In genomic region chr7:45128624-45129246, GRCm38 (mm10) we compare ENCODE assay signal across 8 mouse cellular contexts. TPM values are rescaled to one million over a fixed set of nuclear protein-coding genes. Genes with fewer than 3 reads are reported as not detected.
DNase-seq lines count a peak whose midpoint lies in the region; ATAC-seq and TF ChIP-seq lines count a peak whose summit lies in the region.

Gene Rpl13a (minus strand): TSS chr7:45128761.

- TF ChIP-seq EP300 in heart, adult 2 months (IDR thresholded peaks at IDR 0.05; ENCODE audit: insufficient read depth, low read depth, low read length), result peak; percentile 80

- H3K4me2 ChIP-seq in embryonic facial prominence, embryonic 14.5 days (ENCODE audit: low read depth, low read length), result peak within 1 kb of the TSS; percentile 95
- H3K4me2 ChIP-seq in limb, embryonic 13.5 days (replicated peaks), result peak within 1 kb of the TSS; percentile 94
- peak within 1 kb of the TSS; percentile 78 for H3K4me2 ChIP-seq in midbrain, embryonic 16.5 days (ENCODE audit: low read length)

- peaks cover 18% of the 10 kb centered on the region for H3K4me1 ChIP-seq in embryonic facial prominence, embryonic 14.5 days (ENCODE audit: control insufficient read depth, insufficient read depth, low read length)
- peaks cover 3% of the 10 kb centered on the region; the same call in 1 of the 2 replicates for H3K4me1 ChIP-seq in heart, adult 2 months (ENCODE audit: control insufficient read depth, insufficient read depth, low read length)
- H3K4me1 ChIP-seq in limb, embryonic 13.5 days, result peaks cover 40% of the 10 kb centered on the region
- peaks cover 31% of the 10 kb centered on the region for H3K4me1 ChIP-seq in midbrain, embryonic 16.5 days (ENCODE audit: control insufficient read depth, insufficient read depth, low read length)

- intact Hi-C loops in heart, adult 2 months (cut with DNase I), result loop anchor here (1.0 kb wide), 1 partner anchor 26 kb away; the partner anchor contains the start of genes Aldh16a1 and Pih1d1

- peaks cover 31% of the 10 kb centered on the region for H3K36me3 ChIP-seq in embryonic facial prominence, embryonic 14.5 days (ENCODE audit: control insufficient read depth, insufficient read depth, low read length)
- H3K36me3 ChIP-seq in heart, adult 2 months (ENCODE audit: control insufficient read depth, insufficient read depth, low read length), result peaks cover 7% of the 10 kb centered on the region
- H3K36me3 ChIP-seq in limb, embryonic 13.5 days, result peaks cover 29% of the 10 kb centered on the region
- H3K36me3 ChIP-seq in midbrain, embryonic 16.5 days (ENCODE audit: control insufficient read depth, insufficient read depth, low read length), result peaks cover 18% of the 10 kb centered on the region

- 1% methylated on average over 40 of the region's 48 CpGs for WGBS in embryonic facial prominence, embryonic 14.5 days
- under 1% methylated on average over 48 of the region's 48 CpGs for WGBS in heart, adult 2 months
- WGBS in limb, embryonic 13.5 days, result under 1% methylated on average over 48 of the region's 48 CpGs
- under 1% methylated on average over 48 of the region's 48 CpGs for WGBS in midbrain, embryonic 16.5 days

- TF ChIP-seq POLR2A in heart, adult 2 months (IDR thresholded peaks at IDR 0.05; ENCODE audit: insufficient read depth, low read depth, low read length), result peak; percentile 95

- peak within 1 kb of the TSS; percentile 70 for H3K4me3 ChIP-seq in embryonic facial prominence, embryonic 14.5 days (ENCODE audit: low read depth, low read length)
- peak within 1 kb of the TSS; percentile 92 for H3K4me3 ChIP-seq in heart, adult 2 months
- peak within 1 kb of the TSS; percentile 68 for H3K4me3 ChIP-seq in limb, embryonic 13.5 days
- H3K4me3 ChIP-seq in midbrain, embryonic 16.5 days (ENCODE audit: low read depth, low read length), result peak within 1 kb of the TSS; percentile 87

- peak within 1 kb of the TSS; percentile 99 for H3K9ac ChIP-seq in embryonic facial prominence, embryonic 14.5 days (ENCODE audit: low read depth, low read length)
- peak within 1 kb of the TSS; percentile 95 for H3K9ac ChIP-seq in heart, adult 2 months (ENCODE audit: low read depth, low read length)
- peak within 1 kb of the TSS; percentile 100 for H3K9ac ChIP-seq in limb, embryonic 13.5 days
- H3K9ac ChIP-seq in midbrain, embryonic 16.5 days (ENCODE audit: low read depth, low read length), result peak within 1 kb of the TSS; percentile 96

- peak; percentile 95 for ATAC-seq in embryonic facial prominence, embryonic 14.5 days (ENCODE audit: low read depth)
- peak; percentile 95 for ATAC-seq in limb, embryonic 13.5 days (ENCODE audit: low FRiP score, low read depth)
- peak; percentile 95 for ATAC-seq in midbrain, embryonic 16.5 days

- H3K27me3 ChIP-seq in embryonic facial prominence, embryonic 14.5 days (replicated peaks; ENCODE audit: control insufficient read depth, insufficient read depth, low read length), result no peaks in the 10 kb centered on the region
- H3K27me3 ChIP-seq in heart, adult 2 months (ENCODE audit: control insufficient read depth, insufficient read depth, low read length), result no peaks in the 10 kb centered on the region
- H3K27me3 ChIP-seq in limb, embryonic 13.5 days, result no peaks in the 10 kb centered on the region; the same call in 1 of the 2 replicates
- H3K27me3 ChIP-seq in midbrain, embryonic 16.5 days (ENCODE audit: control insufficient read depth, insufficient read depth, low read depth, low read length), result no peaks in the 10 kb centered on the region

- H3K27ac ChIP-seq in embryonic facial prominence, embryonic 14.5 days (replicated peaks; ENCODE audit: low read depth, low read length), result peak within 1 kb of the TSS; percentile 92
- H3K27ac ChIP-seq in heart, adult 2 months, result peak within 1 kb of the TSS; percentile 97
- peak within 1 kb of the TSS; percentile 92 for H3K27ac ChIP-seq in limb, embryonic 13.5 days
- H3K27ac ChIP-seq in midbrain, embryonic 16.5 days (ENCODE audit: low read length), result peak within 1 kb of the TSS; percentile 91

- no peaks in the 10 kb centered on the region for H3K9me3 ChIP-seq in embryonic facial prominence, embryonic 14.5 days (ENCODE audit: control insufficient read depth, low read length)
- no peaks in the 10 kb centered on the region for H3K9me3 ChIP-seq in limb, embryonic 13.5 days
- no peaks in the 10 kb centered on the region; the same call in 1 of the 2 replicates for H3K9me3 ChIP-seq in midbrain, embryonic 16.5 days (replicated peaks; ENCODE audit: control insufficient read depth, low read length, poor library complexity, severe bottlenecking)

- no peaks in the 10 kb centered on the region; the same call in 1 of the 2 replicates for H3K79me2 ChIP-seq in heart, adult 2 months (replicated peaks; ENCODE audit: control insufficient read depth, insufficient read depth, low read length)

- peak; percentile 98 for DNase-seq in 3T3-L1 (ENCODE audit: low read depth, low spot score)
- DNase-seq in adrenal gland, postnatal 4 days (ENCODE audit: low spot score in 2 of 2), result peak; percentile 83 to 94
- peak; percentile 100 for DNase-seq in embryonic facial prominence, embryonic 14.5 days (ENCODE audit: low spot score)
- DNase-seq in heart, adult 2 months, result peak; percentile 98 to 99
- peak; percentile 99 for DNase-seq in kidney, adult 8-10 months
- DNase-seq in spleen, postnatal 10 days (ENCODE audit: low spot score in 2 of 2), result peak; percentile 96 to 98

- TF ChIP-seq CTCF in heart, adult 2 months (IDR thresholded peaks at IDR 0.05), result peak; percentile 91

RNA-seq across cellular contexts. Expression of gene Rpl13a, which starts in this region (rescaled TPM):
- 1,000 to 10,000 TPM; 2,237 to 2,371 TPM for total RNA-seq in adrenal gland, postnatal 4 days (2021)
- polyA plus RNA-seq in embryonic facial prominence, embryonic 14.5 days (2014; fragmentation: Nextera tagmentation; extraction: Ambion mirVana), result 1,594 and 1,619 TPM in 2 replicates
- 100 to 1,000 TPM; 561 to 659 TPM for total RNA-seq in heart, adult 2 months (2021)
- 915 and 1,061 TPM in 2 replicates for polyA plus RNA-seq in heart, adult 2 months (2012; rRNA removed)
- polyA plus RNA-seq in limb, embryonic 13.5 days (2015; fragmentation: Nextera tagmentation; extraction: Ambion mirVana), result 1,305 and 1,326 TPM in 2 replicates
- 602 and 620 TPM in 2 replicates for polyA plus RNA-seq in midbrain, embryonic 16.5 days (2015; fragmentation: Nextera tagmentation; extraction: Ambion mirVana)

Comparison
In these comparisons a context has a peak if more than half of its experiments do, and no peak if none do; other contexts are left out.
1. Peak in every context shown above with its lines: DNase-seq, ATAC-seq, H3K4me3 ChIP-seq and H3K27ac ChIP-seq.